Mouse (Mus musculus) layer of hippocampus, adult 18-20 months (tissue): Measurements from ENCODE around the gene Mrps16. TPM values are rescaled to one million over a fixed set of nuclear protein-coding genes. Genes with fewer than 3 reads are reported as not detected.

ENCODE experiments used
- DNase-seq, 2 experiments: peaks; one replicate each; pipeline ENCODE4 v3.0.0; 2022; ENCODE audit warnings: low spot score in 2 of 2
- total RNA-seq, 2 experiments: library from RNA; stranded (reverse); gene quantifications; 2 replicates each; pipeline ENCODE4 v1.2.3; 2021

Gene Mrps16
- total RNA-seq, 2 experiments from 2014 or later = 32.4 to 37.1 TPM

- no peak for DNase-seq
Measured at GRCm38 (mm10) chr14:20370798-20371197, 22.6 kb downstream of the Mrps16 start.

- no peak for DNase-seq
Measured at GRCm38 (mm10) chr14:20368271-20368670, 25.2 kb downstream of the Mrps16 start.

GRCm38 (mm10) chr14:20363230-20363629 is 30.2 kb downstream of the Mrps16 start:
- no peak for DNase-seq

GRCm38 (mm10) chr14:20347991-20348541 is 45.4 kb downstream of the Mrps16 start, which contains the start of the genes Ecd and Fam149b:
Gene Ecd, minus strand, starts transcription at chr14:20348121.
Gene Fam149b, plus strand, starts transcription at chr14:20348162.
- peak; percentile 87 to 95 for DNase-seq

- DNase-seq = no peak
Measured at GRCm38 (mm10) chr14:20347441-20347990, 45.9 kb downstream of the Mrps16 start.

- no peak for DNase-seq
Measured at GRCm38 (mm10) chr14:20345885-20346284, 47.5 kb downstream of the Mrps16 start.

- DNase-seq = no peak
Measured at GRCm38 (mm10) chr14:20340866-20341265, 52.6 kb downstream of the Mrps16 start.

- DNase-seq = peak in 1 of 2 experiments; percentile 16
Measured at GRCm38 (mm10) chr14:20340149-20340548, 53.3 kb downstream of the Mrps16 start.

- no peak for DNase-seq
Measured at GRCm38 (mm10) chr14:20339415-20339814, 54.0 kb downstream of the Mrps16 start.

Other genes with a start within 250 kb of the Mrps16 start
- under 1 TPM; 0.25 to 0.43 TPM for gene Kcnk5, start 211.8 kb downstream of the Mrps16 start, total RNA-seq
- not detected for gene Kcnk16, start 124.4 kb downstream of the Mrps16 start, total RNA-seq
- gene Nudt13, start 98.9 kb downstream of the Mrps16 start, total RNA-seq = 10 to 100 TPM; 21.2 to 27.0 TPM
- gene Ecd, start 45.5 kb downstream of the Mrps16 start, total RNA-seq = 10 to 100 TPM; 31.5 to 32.4 TPM
- 10 to 100 TPM; 46.3 to 47.6 TPM for gene Fam149b, start 45.5 kb downstream of the Mrps16 start, total RNA-seq
- gene Dnajc9, start 4.7 kb downstream of the Mrps16 start, total RNA-seq = 10 to 100 TPM; 31.1 to 32.2 TPM
- 1 to 10 TPM; 1.4 to 1.9 TPM for gene Cfap70, start 58.6 kb upstream of the Mrps16 start, total RNA-seq
- 10 to 100 TPM; 74.3 to 74.7 TPM for gene Anxa7, start 86.5 kb upstream of the Mrps16 start, total RNA-seq
- 1 to 10 TPM in 1 of 2 experiments, under 1 TPM in 1; 0.40 to 1.1 TPM for gene Mss51, start 103.3 kb upstream of the Mrps16 start, total RNA-seq
- gene Ppp3cb, start 152.9 kb upstream of the Mrps16 start, total RNA-seq = 100 to 1,000 TPM; 287 to 305 TPM
- gene Usp54, start 247.4 kb upstream of the Mrps16 start, total RNA-seq = 10 to 100 TPM; 58.7 to 59.4 TPM